Mouse (Mus musculus): ENCODE data around the gene Serpina3i. TPM values are rescaled to one million over a fixed set of nuclear protein-coding genes. Genes with fewer than 3 reads are reported as not detected.
"Not testable (repeated sequence)": the region's sequence is repeated elsewhere in the genome, so short reads cannot be mapped to it uniquely, and the experiment has no call there.

The Serpina3i gene
- total RNA-seq (2015; ENCODE audit: low replicate concordance) = not detected in 2 replicates
- total RNA-seq (2017; ENCODE audit: low replicate concordance) = not detected in 2 replicates

GRCm38 (mm10) chr12:104262863-104263262 lies at the start of gene Serpina3i:
Gene Serpina3i, plus strand, starts transcription at chr12:104263122.
- ATAC-seq (replicated peaks; ENCODE audit: low FRiP score, poor library complexity, severe bottlenecking) = no peak

GRCm38 (mm10) chr12:104213689-104214444 lies 49.1 kb upstream of the Serpina3i start:
- no peak for ATAC-seq (replicated peaks; ENCODE audit: low FRiP score, poor library complexity, severe bottlenecking)

GRCm38 (mm10) chr12:104214445-104214753 lies 48.5 kb upstream of the Serpina3i start, which contains the start of gene Serpina3f:
Gene Serpina3f, plus strand, starts transcription at chr12:104214544.
- ATAC-seq (replicated peaks; ENCODE audit: low FRiP score, poor library complexity, severe bottlenecking) = no peak

- no peak for ATAC-seq (replicated peaks; ENCODE audit: low FRiP score, poor library complexity, severe bottlenecking)
Observed at GRCm38 (mm10) chr12:104215249-104215648, 47.7 kb upstream of the Serpina3i start.

GRCm38 (mm10) chr12:104221616-104222015 lies 41.3 kb upstream of the Serpina3i start:
- ATAC-seq (replicated peaks; ENCODE audit: low FRiP score, poor library complexity, severe bottlenecking) = no peak

- ATAC-seq (replicated peaks; ENCODE audit: low FRiP score, poor library complexity, severe bottlenecking) = no peak
Observed at GRCm38 (mm10) chr12:104223690-104224089, 39.2 kb upstream of the Serpina3i start.

GRCm38 (mm10) chr12:104224598-104225300 lies 38.2 kb upstream of the Serpina3i start:
- no peak for ATAC-seq (replicated peaks; ENCODE audit: low FRiP score, poor library complexity, severe bottlenecking)

GRCm38 (mm10) chr12:104230762-104231161 lies 32.2 kb upstream of the Serpina3i start:
- ATAC-seq (replicated peaks; ENCODE audit: low FRiP score, poor library complexity, severe bottlenecking) = no peak

GRCm38 (mm10) chr12:104235915-104236314 lies 27.0 kb upstream of the Serpina3i start, which contains the start of gene Serpina3g:
Gene Serpina3g, plus strand, starts transcription at chr12:104236245.
- no peak for ATAC-seq (replicated peaks; ENCODE audit: low FRiP score, poor library complexity, severe bottlenecking)

GRCm38 (mm10) chr12:104238048-104238447 lies 24.9 kb upstream of the Serpina3i start:
- not testable (repeated sequence) for ATAC-seq (replicated peaks; ENCODE audit: low FRiP score, poor library complexity, severe bottlenecking)

- no peak for ATAC-seq (replicated peaks; ENCODE audit: low FRiP score, poor library complexity, severe bottlenecking)
Observed at GRCm38 (mm10) chr12:104243307-104243706, 19.6 kb upstream of the Serpina3i start.

- no peak for ATAC-seq (replicated peaks; ENCODE audit: low FRiP score, poor library complexity, severe bottlenecking)
Observed at GRCm38 (mm10) chr12:104245092-104245491, 17.8 kb upstream of the Serpina3i start.

- no peak for ATAC-seq (replicated peaks; ENCODE audit: low FRiP score, poor library complexity, severe bottlenecking)
Observed at GRCm38 (mm10) chr12:104245595-104245994, 17.3 kb upstream of the Serpina3i start.

GRCm38 (mm10) chr12:104247553-104248002 lies 15.3 kb upstream of the Serpina3i start:
- ATAC-seq (replicated peaks; ENCODE audit: low FRiP score, poor library complexity, severe bottlenecking) = no peak

- ATAC-seq (replicated peaks; ENCODE audit: low FRiP score, poor library complexity, severe bottlenecking) = no peak
Observed at GRCm38 (mm10) chr12:104248231-104248630, 14.7 kb upstream of the Serpina3i start.

GRCm38 (mm10) chr12:104261041-104261440 lies 1.9 kb upstream of the Serpina3i start:
- ATAC-seq (replicated peaks; ENCODE audit: low FRiP score, poor library complexity, severe bottlenecking) = no peak

- ATAC-seq (replicated peaks; ENCODE audit: low FRiP score, poor library complexity, severe bottlenecking) = no peak
Observed at GRCm38 (mm10) chr12:104266374-104266773, 3.5 kb downstream of the Serpina3i start.

GRCm38 (mm10) chr12:104278216-104279055 lies 15.5 kb downstream of the Serpina3i start:
- ATAC-seq (replicated peaks; ENCODE audit: low FRiP score, poor library complexity, severe bottlenecking) = no peak

- ATAC-seq (replicated peaks; ENCODE audit: low FRiP score, poor library complexity, severe bottlenecking) = no peak
Observed at GRCm38 (mm10) chr12:104279056-104279435, 16.1 kb downstream of the Serpina3i start.

- no peak for ATAC-seq (replicated peaks; ENCODE audit: low FRiP score, poor library complexity, severe bottlenecking)
Observed at GRCm38 (mm10) chr12:104283380-104283779, 20.5 kb downstream of the Serpina3i start.

Measured in erythroblast, adult 5-6 weeks (primary cell).